Mouse (Mus musculus): ENCODE measurements around the gene Ino80. TPM values are rescaled to one million over a fixed set of nuclear protein-coding genes. Genes with fewer than 3 reads are reported as not detected.

Ino80 gene
- polyA plus RNA-seq, 1 experiment from 2014 or later: 3.9 TPM

DNA sequence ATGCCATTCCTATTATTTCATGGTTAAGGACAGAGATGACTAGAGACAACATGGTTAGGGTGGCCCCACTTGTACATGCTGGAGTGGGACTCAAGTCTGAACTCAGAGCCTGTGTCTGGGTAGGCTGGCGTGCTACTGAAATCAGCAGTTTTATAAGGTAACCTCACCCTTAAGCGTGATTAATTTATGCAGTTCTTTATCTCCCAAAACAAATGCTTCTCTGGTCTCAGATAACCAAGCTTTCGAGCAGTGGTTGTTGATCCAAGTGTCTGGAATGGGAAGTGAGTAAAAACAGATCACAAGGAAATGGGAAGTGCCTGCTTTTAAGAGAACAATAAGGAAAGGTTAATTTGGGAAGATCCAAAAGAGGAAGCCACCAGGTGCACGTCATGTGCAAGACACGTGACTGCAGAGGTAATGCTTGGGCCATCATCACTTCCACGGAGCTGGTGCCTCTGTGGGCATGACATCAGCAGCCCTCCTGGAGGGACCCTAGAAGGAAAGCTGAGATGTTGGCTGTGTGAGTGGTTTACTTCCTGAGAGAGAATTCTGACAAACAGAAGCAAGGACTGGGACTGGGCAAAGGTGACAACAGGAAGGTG is 132.8 kb downstream of the Ino80 start:
- H3K4me1 ChIP-seq (ENCODE audit: insufficient read depth, low read length): no peaks in the 10 kb centered on the region
- no peaks in the 10 kb centered on the region; the same call in 1 of the 2 replicates for H3K27me3 ChIP-seq (ENCODE audit: insufficient read depth, low read length)
- H3K9ac ChIP-seq (replicated peaks; ENCODE audit: low read length): no peak overlapping the region
- H3K36me3 ChIP-seq (ENCODE audit: insufficient read depth, low read length): no peaks in the 10 kb centered on the region
- no peak overlapping the region for H3K4me3 ChIP-seq (ENCODE audit: low read length)
- 0 out of 2 replicates have a peak, but pooled peaks have one; percentile 27 for ATAC-seq (ENCODE audit: low FRiP score, low TSS enrichment)
- H3K4me2 ChIP-seq (replicated peaks; ENCODE audit: low read depth, low read length): no peak overlapping the region
- H3K27ac ChIP-seq (ENCODE audit: low read length): no peak overlapping the region
- no peaks in the 10 kb centered on the region for H3K9me3 ChIP-seq (ENCODE audit: low read length)
- 31% methylated on average over 6 of the region's 6 CpGs for WGBS

DNA sequence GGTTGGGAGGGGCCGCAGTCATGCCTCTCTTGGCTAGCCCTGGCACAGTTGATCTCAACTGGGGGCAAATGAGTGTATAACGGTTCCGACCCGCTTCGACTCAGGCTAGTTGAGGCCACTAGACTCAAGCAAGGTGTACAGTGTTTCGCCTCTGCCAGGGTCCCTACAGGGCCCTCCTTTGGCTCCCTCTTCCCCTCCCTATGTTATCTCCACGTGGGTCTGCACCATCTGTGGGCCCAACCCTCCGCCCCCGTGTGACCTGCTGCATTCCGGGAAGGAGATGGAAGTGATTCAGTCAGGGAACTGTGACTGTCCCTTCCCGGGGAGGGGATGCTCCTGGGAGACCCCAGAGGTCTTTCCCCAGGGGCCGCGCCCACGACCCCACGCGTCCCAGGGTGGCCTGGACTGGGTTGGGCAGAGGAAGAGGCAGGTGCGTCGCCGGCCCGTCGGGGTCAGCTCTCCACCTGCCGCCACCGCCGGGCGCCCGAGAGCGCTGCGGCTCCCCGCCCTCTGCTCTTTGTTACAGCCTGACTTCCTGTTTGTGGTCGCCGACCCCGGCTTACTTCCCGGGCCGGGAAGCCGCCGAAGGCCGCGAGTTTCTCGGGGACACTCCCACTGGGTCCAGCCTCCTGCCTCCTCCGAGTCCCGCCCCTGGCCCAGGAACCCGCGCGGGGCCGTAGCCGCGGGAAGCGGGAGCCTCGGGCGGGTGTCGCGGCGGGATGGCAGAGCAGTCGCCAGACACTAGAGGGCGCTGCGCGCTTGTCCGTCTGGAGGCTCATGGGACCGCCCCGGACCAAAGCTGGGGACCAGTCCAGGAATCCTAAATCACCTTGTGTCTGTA is 139.8 kb downstream of the Ino80 start:
- 8% methylated on average over 52 of the region's 60 CpGs for WGBS
- Histone ChIP-seq H3K9ac (replicated peaks; ENCODE audit: low read length) (peak overlapping the region; percentile 76), H3K4me1 (ENCODE audit: insufficient read depth, low read length) (peaks cover 5% of the 10 kb centered on the region; the same call in 1 of the 2 replicates), H3K27ac (ENCODE audit: low read length) (peak overlapping the region; percentile 61), H3K4me2 (replicated peaks; ENCODE audit: low read depth, low read length) (peak overlapping the region; percentile 74), H3K27me3 (ENCODE audit: insufficient read depth, low read length) (no peaks in the 10 kb centered on the region), H3K4me3 (ENCODE audit: low read length) (peak overlapping the region; percentile 60), H3K36me3 (ENCODE audit: insufficient read depth, low read length) (no peaks in the 10 kb centered on the region), H3K9me3 (ENCODE audit: low read length) (no peaks in the 10 kb centered on the region)
- ATAC-seq (ENCODE audit: low FRiP score, low TSS enrichment): peak; percentile 89

GRCm38 (mm10) chr2:119336470-119336869 is 141.0 kb downstream of the Ino80 start:
- H3K27me3 ChIP-seq (ENCODE audit: insufficient read depth, low read length): peaks cover 6% of the 10 kb centered on the region; the same call in 1 of the 2 replicates
- H3K27ac ChIP-seq (ENCODE audit: low read length): peak overlapping the region; percentile 61
- H3K9me3 ChIP-seq (ENCODE audit: low read length): no peaks in the 10 kb centered on the region
- peaks cover 5% of the 10 kb centered on the region; the same call in 1 of the 2 replicates for H3K4me1 ChIP-seq (ENCODE audit: insufficient read depth, low read length)
- peak overlapping the region; percentile 26 for H3K4me2 ChIP-seq (replicated peaks; ENCODE audit: low read depth, low read length)
- H3K4me3 ChIP-seq (ENCODE audit: low read length): no peak overlapping the region
- peak; percentile 3; the same call in 1 of the 2 replicates for ATAC-seq (ENCODE audit: low FRiP score, low TSS enrichment)
- H3K9ac ChIP-seq (replicated peaks; ENCODE audit: low read length): peak overlapping the region; percentile 14; the same call in 1 of the 2 replicates
- H3K36me3 ChIP-seq (ENCODE audit: insufficient read depth, low read length): no peaks in the 10 kb centered on the region
- 61% methylated on average over 10 of the region's 10 CpGs for WGBS

GRCm38 (mm10) chr2:119336002-119336401 is 141.5 kb downstream of the Ino80 start:
- WGBS: 65% methylated on average over 2 of the region's 2 CpGs
- H3K4me2 ChIP-seq (replicated peaks; ENCODE audit: low read depth, low read length): peak overlapping the region; percentile 26
- H3K27me3 ChIP-seq (ENCODE audit: insufficient read depth, low read length): peaks cover 9% of the 10 kb centered on the region; the same call in 1 of the 2 replicates
- peak overlapping the region; percentile 61 for H3K27ac ChIP-seq (ENCODE audit: low read length)
- no peak overlapping the region for H3K4me3 ChIP-seq (ENCODE audit: low read length)
- no peaks in the 10 kb centered on the region for H3K9me3 ChIP-seq (ENCODE audit: low read length)
- ATAC-seq (ENCODE audit: low FRiP score, low TSS enrichment): no peak
- peak overlapping the region; percentile 14; the same call in 1 of the 2 replicates for H3K9ac ChIP-seq (replicated peaks; ENCODE audit: low read length)
- H3K4me1 ChIP-seq (ENCODE audit: insufficient read depth, low read length): peaks cover 5% of the 10 kb centered on the region; the same call in 1 of the 2 replicates
- H3K36me3 ChIP-seq (ENCODE audit: insufficient read depth, low read length): no peaks in the 10 kb centered on the region

GRCm38 (mm10) chr2:119335535-119335934 is 142.0 kb downstream of the Ino80 start:
- Histone ChIP-seq H3K27me3 (ENCODE audit: insufficient read depth, low read length) (peaks cover 14% of the 10 kb centered on the region; the same call in 1 of the 2 replicates), H3K4me3 (ENCODE audit: low read length) (no peak overlapping the region), H3K9ac (replicated peaks; ENCODE audit: low read length) (no peak overlapping the region), H3K27ac (ENCODE audit: low read length) (peak overlapping the region; percentile 61; the same call in 1 of the 2 replicates), H3K9me3 (ENCODE audit: low read length) (no peaks in the 10 kb centered on the region), H3K36me3 (ENCODE audit: insufficient read depth, low read length) (no peaks in the 10 kb centered on the region), H3K4me1 (ENCODE audit: insufficient read depth, low read length) (peaks cover 5% of the 10 kb centered on the region; the same call in 1 of the 2 replicates), H3K4me2 (replicated peaks; ENCODE audit: low read depth, low read length) (no peak overlapping the region)
- ATAC-seq (ENCODE audit: low FRiP score, low TSS enrichment): no peak
- WGBS: 75% methylated on average over 1 of the region's 1 CpGs

DNA sequence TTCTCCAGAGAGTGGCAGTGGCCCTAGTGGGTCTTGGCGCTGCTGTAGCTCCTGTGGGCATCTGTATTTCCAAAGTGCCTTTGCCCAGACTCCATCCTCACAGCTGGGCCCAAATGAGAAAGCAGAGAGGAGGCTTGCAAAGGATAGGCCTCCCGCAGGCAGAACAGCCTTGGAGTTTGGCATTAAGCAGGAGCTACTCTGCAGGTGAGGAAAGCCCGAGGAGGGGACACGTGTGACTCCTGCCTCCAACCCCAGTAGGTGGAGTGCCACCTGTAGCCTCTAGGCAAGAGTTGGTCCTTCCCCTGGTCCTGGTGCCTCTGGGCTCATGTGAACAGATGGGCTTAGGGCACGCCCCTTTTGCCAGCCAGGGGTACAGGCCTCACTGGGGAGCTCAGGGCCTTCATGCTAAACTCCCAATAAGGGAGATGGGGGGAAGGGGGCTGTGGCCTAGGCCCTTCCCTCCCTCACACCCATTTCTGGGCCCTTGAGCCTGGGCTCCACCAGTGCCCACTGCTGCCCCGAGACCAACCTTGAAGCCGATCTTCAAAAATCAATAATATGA is 142.4 kb downstream of the Ino80 start:
- Histone ChIP-seq H3K4me1 (ENCODE audit: insufficient read depth, low read length) (peaks cover 5% of the 10 kb centered on the region; the same call in 1 of the 2 replicates), H3K9ac (replicated peaks; ENCODE audit: low read length) (no peak overlapping the region), H3K27me3 (ENCODE audit: insufficient read depth, low read length) (peaks cover 19% of the 10 kb centered on the region), H3K36me3 (ENCODE audit: insufficient read depth, low read length) (no peaks in the 10 kb centered on the region), H3K9me3 (ENCODE audit: low read length) (no peaks in the 10 kb centered on the region), H3K27ac (ENCODE audit: low read length) (no peak overlapping the region), H3K4me2 (replicated peaks; ENCODE audit: low read depth, low read length) (peak overlapping the region; percentile 1; the same call in 1 of the 2 replicates), H3K4me3 (ENCODE audit: low read length) (no peak overlapping the region)
- ATAC-seq (ENCODE audit: low FRiP score, low TSS enrichment): no peak
- WGBS: 77% methylated on average over 7 of the region's 7 CpGs

DNA sequence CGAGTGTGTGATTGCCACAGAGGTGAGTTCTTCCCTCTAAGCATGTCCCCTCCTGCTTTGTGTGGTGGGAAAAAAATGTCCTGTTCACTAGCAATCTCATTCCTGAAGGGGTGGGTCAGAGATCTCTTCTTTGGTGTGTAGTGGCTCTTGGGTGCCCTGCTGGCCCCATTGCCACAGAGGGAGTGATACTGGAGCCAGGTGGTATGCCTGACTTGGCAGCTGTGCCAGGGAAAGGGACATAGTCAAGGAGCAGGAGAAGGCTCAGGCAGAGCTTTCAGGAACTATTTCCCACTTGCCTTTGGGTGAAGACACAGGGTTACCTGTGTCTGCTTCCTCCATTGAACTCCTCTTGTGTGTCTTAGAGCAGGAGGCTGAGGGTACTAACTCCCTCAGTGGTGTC is 143.4 kb downstream of the Ino80 start:
- 41% methylated on average over 1 of the region's 1 CpGs for WGBS
- H3K4me2 ChIP-seq (replicated peaks; ENCODE audit: low read depth, low read length): peak overlapping the region; percentile 29
- peaks cover 7% of the 10 kb centered on the region; the same call in 1 of the 2 replicates for H3K4me1 ChIP-seq (ENCODE audit: insufficient read depth, low read length)
- H3K36me3 ChIP-seq (ENCODE audit: insufficient read depth, low read length): no peaks in the 10 kb centered on the region
- peak overlapping the region; percentile 3; the same call in 1 of the 2 replicates for H3K4me3 ChIP-seq (ENCODE audit: low read length)
- no peaks in the 10 kb centered on the region for H3K9me3 ChIP-seq (ENCODE audit: low read length)
- H3K9ac ChIP-seq (replicated peaks; ENCODE audit: low read length): peak overlapping the region; percentile 35; the same call in 1 of the 2 replicates
- peaks cover 26% of the 10 kb centered on the region for H3K27me3 ChIP-seq (ENCODE audit: insufficient read depth, low read length)
- no peak for ATAC-seq (ENCODE audit: low FRiP score, low TSS enrichment)
- H3K27ac ChIP-seq (ENCODE audit: low read length): no peak overlapping the region

DNA sequence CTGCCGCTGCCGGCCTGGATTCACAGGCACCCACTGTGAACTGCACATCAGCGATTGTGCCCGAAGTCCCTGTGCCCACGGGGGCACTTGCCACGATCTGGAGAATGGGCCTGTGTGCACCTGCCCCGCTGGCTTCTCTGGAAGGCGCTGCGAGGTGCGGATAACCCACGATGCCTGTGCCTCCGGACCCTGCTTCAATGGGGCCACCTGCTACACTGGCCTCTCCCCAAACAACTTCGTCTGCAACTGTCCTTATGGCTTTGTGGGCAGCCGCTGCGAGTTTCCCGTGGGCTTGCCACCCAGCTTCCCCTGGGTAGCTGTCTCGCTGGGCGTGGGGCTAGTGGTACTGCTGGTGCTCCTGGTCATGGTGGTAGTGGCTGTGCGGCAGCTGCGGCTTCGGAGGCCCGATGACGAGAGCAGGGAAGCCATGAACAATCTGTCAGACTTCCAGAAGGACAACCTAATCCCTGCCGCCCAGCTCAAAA is 145.3 kb downstream of the Ino80 start:
- H3K27me3 ChIP-seq (ENCODE audit: insufficient read depth, low read length): peaks cover 44% of the 10 kb centered on the region
- H3K4me3 ChIP-seq (ENCODE audit: low read length): peak overlapping the region; percentile 1; the same call in 1 of the 2 replicates
- 75% methylated on average over 24 of the region's 24 CpGs for whole genome bisulfite sequencing
- H3K4me1 ChIP-seq (ENCODE audit: insufficient read depth, low read length): peaks cover 10% of the 10 kb centered on the region; the same call in 1 of the 2 replicates
- H3K9me3 ChIP-seq (ENCODE audit: low read length): no peaks in the 10 kb centered on the region
- no peak overlapping the region for H3K27ac ChIP-seq (ENCODE audit: low read length)
- ATAC-seq (ENCODE audit: low FRiP score, low TSS enrichment): no peak
- no peak overlapping the region for H3K4me2 ChIP-seq (replicated peaks; ENCODE audit: low read depth, low read length)
- no peak overlapping the region for H3K9ac ChIP-seq (replicated peaks; ENCODE audit: low read length)
- H3K36me3 ChIP-seq (ENCODE audit: insufficient read depth, low read length): no peaks in the 10 kb centered on the region

GRCm38 (mm10) chr2:119330795-119331194 is 146.7 kb downstream of the Ino80 start:
- peaks cover 20% of the 10 kb centered on the region for H3K4me1 ChIP-seq (ENCODE audit: insufficient read depth, low read length)
- no peak for ATAC-seq (ENCODE audit: low FRiP score, low TSS enrichment)

More at GRCm38 (mm10) chr2:119330795-119331194, 146.7 kb downstream of the Ino80 start:
- Histone ChIP-seq H3K36me3 (ENCODE audit: insufficient read depth, low read length) (no peaks in the 10 kb centered on the region), H3K9me3 (ENCODE audit: low read length) (no peaks in the 10 kb centered on the region), H3K27ac (ENCODE audit: low read length) (no peak overlapping the region), H3K9ac (replicated peaks; ENCODE audit: low read length) (no peak overlapping the region), H3K4me2 (replicated peaks; ENCODE audit: low read depth, low read length) (0 out of 2 replicates have a peak overlapping the region, but pooled peaks have one; percentile 17), H3K27me3 (ENCODE audit: insufficient read depth, low read length) (peaks cover 58% of the 10 kb centered on the region), H3K4me3 (ENCODE audit: low read length) (peak overlapping the region; percentile 4; the same call in 1 of the 2 replicates)
- WGBS: 93% methylated on average over 8 of the region's 8 CpGs
